Mouse (Mus musculus) activated CD4-positive, CD25-positive, alpha-beta regulatory T cell, adult 4 months (primary cell): Measurements from ENCODE around the gene Tmx2. TPM values are rescaled to one million over a fixed set of nuclear protein-coding genes. Genes with fewer than 3 reads are reported as not detected.
"Not testable (repeated sequence)": the region's sequence is repeated elsewhere in the genome, so short reads cannot be mapped to it uniquely, and the experiment has no call there.

ENCODE experiments used
- ATAC-seq: one replicate; pipeline ENCODE4 v1.8.0; 2017
- polyA plus RNA-seq, 2 experiments: library from polyadenylated mRNA; unstranded; fragments of 100-300 nt; shearing (Covaris generic); gene quantifications; one replicate each; pipeline ENCODE4 v1.2.1; 2017

Gene Tmx2
- polyA plus RNA-seq, 2 experiments from 2014 or later, result 108 to 124 TPM

GRCm38 (mm10) chr2:84682605-84683183, 3.8 kb upstream of the Tmx2 start:
- ATAC-seq, result no peak

- peak; percentile 98 for ATAC-seq
Measured at GRCm38 (mm10) chr2:84677968-84678880, 716 bp downstream of the Tmx2 start, which contains the start of the genes Gm28635 and Med19. Gene Gm28635, minus strand, starts transcription at chr2:84678041. Gene Med19, plus strand, starts transcription at chr2:84678402.

GRCm38 (mm10) chr2:84677270-84677967, 1.5 kb downstream of the Tmx2 start:
- ATAC-seq, result peak; percentile 1

GRCm38 (mm10) chr2:84671535-84671934, 7.4 kb downstream of the Tmx2 start:
- not testable (repeated sequence) for ATAC-seq

- peak; percentile 100 for ATAC-seq
Measured at GRCm38 (mm10) chr2:84670569-84670933, 8.4 kb downstream of the Tmx2 start, which contains the start of gene Selenoh. Gene Selenoh, minus strand, starts transcription at chr2:84670770.

GRCm38 (mm10) chr2:84669828-84670568, 8.9 kb downstream of the Tmx2 start:
- ATAC-seq, result peak; percentile 21

- ATAC-seq, result no peak
Measured at GRCm38 (mm10) chr2:84666081-84666480, 12.9 kb downstream of the Tmx2 start.

- ATAC-seq, result peak; percentile 33
Measured at GRCm38 (mm10) chr2:84662866-84663265, 16.1 kb downstream of the Tmx2 start.

GRCm38 (mm10) chr2:84660253-84660652, 18.7 kb downstream of the Tmx2 start:
- peak; percentile 92 for ATAC-seq

- no peak for ATAC-seq
Measured at GRCm38 (mm10) chr2:84658806-84659205, 20.1 kb downstream of the Tmx2 start, which contains the start of gene Btbd18. Gene Btbd18, plus strand, starts transcription at chr2:84659079.

GRCm38 (mm10) chr2:84655864-84656263, 23.1 kb downstream of the Tmx2 start:
- no peak for ATAC-seq

- no peak for ATAC-seq
Measured at GRCm38 (mm10) chr2:84653354-84653753, 25.6 kb downstream of the Tmx2 start.

- ATAC-seq, result no peak
Measured at GRCm38 (mm10) chr2:84650464-84651195, 28.3 kb downstream of the Tmx2 start, which contains the start of gene Ctnnd1. Gene Ctnnd1, minus strand, starts transcription at chr2:84650765.

- ATAC-seq, result no peak
Measured at GRCm38 (mm10) chr2:84649674-84650073, 29.3 kb downstream of the Tmx2 start.

GRCm38 (mm10) chr2:84648369-84648768, 30.6 kb downstream of the Tmx2 start:
- no peak for ATAC-seq

GRCm38 (mm10) chr2:84647051-84647568, 31.8 kb downstream of the Tmx2 start:
- ATAC-seq, result no peak

GRCm38 (mm10) chr2:84646138-84646537, 32.8 kb downstream of the Tmx2 start:
- ATAC-seq, result no peak

GRCm38 (mm10) chr2:84640833-84641232, 38.1 kb downstream of the Tmx2 start:
- no peak for ATAC-seq

- no peak for ATAC-seq
Measured at GRCm38 (mm10) chr2:84638428-84639220, 40.3 kb downstream of the Tmx2 start.

- ATAC-seq, result no peak
Measured at GRCm38 (mm10) chr2:84637452-84638165, 41.3 kb downstream of the Tmx2 start.
